Mouse (Mus musculus): ENCODE data around the gene Gipc3. TPM values are rescaled to one million over a fixed set of nuclear protein-coding genes. Genes with fewer than 3 reads are reported as not detected.
A peak's percentile ranks its signal among the peaks of the same experiment; 100 is the strongest.

The Gipc3 gene
- polyA plus RNA-seq, 1 experiment from 2014 or later = 0.04 TPM

GRCm38 (mm10) chr10:81325176-81325575 lies 17.9 kb downstream of the Gipc3 start:
- Histone ChIP-seq H3K9me3 (ENCODE audit: control insufficient read depth, low read length) (no peaks in the 10 kb centered on the region), H3K27ac (replicated peaks; ENCODE audit: low read depth, low read length) (no peak overlapping the region), H3K36me3 (ENCODE audit: control insufficient read depth, insufficient read depth, low read length) (peaks cover 52% of the 10 kb centered on the region), H3K4me2 (ENCODE audit: low read depth, low read length) (no peak overlapping the region), H3K9ac (ENCODE audit: low read depth, low read length) (no peak overlapping the region), H3K4me3 (ENCODE audit: low read depth, low read length) (no peak overlapping the region), H3K4me1 (ENCODE audit: control insufficient read depth, insufficient read depth, low read length) (peaks cover 21% of the 10 kb centered on the region), H3K27me3 (replicated peaks; ENCODE audit: control insufficient read depth, insufficient read depth, low read length) (no peaks in the 10 kb centered on the region)
- no peak for DNase-seq (ENCODE audit: low spot score)
- WGBS = 90% methylated on average over 21 of the region's 21 CpGs
- ATAC-seq (ENCODE audit: low read depth) = no peak

GRCm38 (mm10) chr10:81323791-81324530 lies 19.1 kb downstream of the Gipc3 start:
- Histone ChIP-seq H3K36me3 (ENCODE audit: control insufficient read depth, insufficient read depth, low read length) (peaks cover 52% of the 10 kb centered on the region), H3K27me3 (replicated peaks; ENCODE audit: control insufficient read depth, insufficient read depth, low read length) (no peaks in the 10 kb centered on the region), H3K4me3 (ENCODE audit: low read depth, low read length) (no peak overlapping the region), H3K4me2 (ENCODE audit: low read depth, low read length) (no peak overlapping the region), H3K4me1 (ENCODE audit: control insufficient read depth, insufficient read depth, low read length) (peaks cover 16% of the 10 kb centered on the region), H3K27ac (replicated peaks; ENCODE audit: low read depth, low read length) (no peak overlapping the region), H3K9ac (ENCODE audit: low read depth, low read length) (no peak overlapping the region), H3K9me3 (ENCODE audit: control insufficient read depth, low read length) (no peaks in the 10 kb centered on the region)
- no peak for DNase-seq (ENCODE audit: low spot score)
- ATAC-seq (ENCODE audit: low read depth) = no peak
- WGBS = 92% methylated on average over 18 of the region's 18 CpGs

GRCm38 (mm10) chr10:81323141-81323775 lies 19.8 kb downstream of the Gipc3 start:
- Histone ChIP-seq H3K4me1 (ENCODE audit: control insufficient read depth, insufficient read depth, low read length) (peaks cover 9% of the 10 kb centered on the region), H3K9ac (ENCODE audit: low read depth, low read length) (no peak overlapping the region), H3K4me2 (ENCODE audit: low read depth, low read length) (no peak overlapping the region), H3K9me3 (ENCODE audit: control insufficient read depth, low read length) (no peaks in the 10 kb centered on the region), H3K4me3 (ENCODE audit: low read depth, low read length) (no peak overlapping the region), H3K27ac (replicated peaks; ENCODE audit: low read depth, low read length) (no peak overlapping the region), H3K27me3 (replicated peaks; ENCODE audit: control insufficient read depth, insufficient read depth, low read length) (no peaks in the 10 kb centered on the region), H3K36me3 (ENCODE audit: control insufficient read depth, insufficient read depth, low read length) (peaks cover 59% of the 10 kb centered on the region)
- WGBS = 92% methylated on average over 23 of the region's 23 CpGs
- DNase-seq (ENCODE audit: low spot score) (no peak), ATAC-seq (ENCODE audit: low read depth) (no peak)

GRCm38 (mm10) chr10:81322444-81322843 lies 20.6 kb downstream of the Gipc3 start:
- peak overlapping the region; percentile 97; the same call in 1 of the 2 replicates for H3K4me3 ChIP-seq (ENCODE audit: low read depth, low read length)
- H3K27ac ChIP-seq (replicated peaks; ENCODE audit: low read depth, low read length) = no peak overlapping the region
- DNase-seq (ENCODE audit: low spot score) (no peak), ATAC-seq (ENCODE audit: low read depth) (no peak)
- peaks cover 67% of the 10 kb centered on the region for H3K36me3 ChIP-seq (ENCODE audit: control insufficient read depth, insufficient read depth, low read length)
- 95% methylated on average over 27 of the region's 27 CpGs for WGBS
- peaks cover 7% of the 10 kb centered on the region; the same call in 1 of the 2 replicates for H3K4me1 ChIP-seq (ENCODE audit: control insufficient read depth, insufficient read depth, low read length)
- H3K9me3 ChIP-seq (ENCODE audit: control insufficient read depth, low read length) = no peaks in the 10 kb centered on the region
- H3K4me2 ChIP-seq (ENCODE audit: low read depth, low read length) = peak overlapping the region; percentile 72; the same call in 1 of the 2 replicates
- H3K27me3 ChIP-seq (replicated peaks; ENCODE audit: control insufficient read depth, insufficient read depth, low read length) = no peaks in the 10 kb centered on the region
- peak overlapping the region; percentile 31 for H3K9ac ChIP-seq (ENCODE audit: low read depth, low read length)

- peak overlapping the region; percentile 92 for H3K9ac ChIP-seq (ENCODE audit: low read depth, low read length)
- no peaks in the 10 kb centered on the region for H3K9me3 ChIP-seq (ENCODE audit: control insufficient read depth, low read length)
- peak overlapping the region; percentile 72 for H3K4me2 ChIP-seq (ENCODE audit: low read depth, low read length)
- H3K27ac ChIP-seq (replicated peaks; ENCODE audit: low read depth, low read length) = peak overlapping the region; percentile 93
- no peaks in the 10 kb centered on the region for H3K27me3 ChIP-seq (replicated peaks; ENCODE audit: control insufficient read depth, insufficient read depth, low read length)
- peaks cover 12% of the 10 kb centered on the region; the same call in 1 of the 2 replicates for H3K4me1 ChIP-seq (ENCODE audit: control insufficient read depth, insufficient read depth, low read length)
- 2% methylated on average over 17 of the region's 20 CpGs for WGBS
- H3K36me3 ChIP-seq (ENCODE audit: control insufficient read depth, insufficient read depth, low read length) = peaks cover 58% of the 10 kb centered on the region
- no peak for DNase-seq (ENCODE audit: low spot score)
- peak overlapping the region; percentile 97 for H3K4me3 ChIP-seq (ENCODE audit: low read depth, low read length)
- ATAC-seq (ENCODE audit: low read depth) = no peak
These were observed 21.6 kb downstream of the Gipc3 start for GRCm38 (mm10) chr10:81321436-81321835.

GRCm38 (mm10) chr10:81320550-81321347 lies 22.3 kb downstream of the Gipc3 start, which contains the start of gene Cactin:
Cactin (plus strand) TSS chr10:81321103.
- WGBS = under 1% methylated on average over 57 of the region's 68 CpGs
- no peaks in the 10 kb centered on the region for H3K9me3 ChIP-seq (ENCODE audit: control insufficient read depth, low read length)
- no peaks in the 10 kb centered on the region for H3K27me3 ChIP-seq (replicated peaks; ENCODE audit: control insufficient read depth, insufficient read depth, low read length)
- H3K36me3 ChIP-seq (ENCODE audit: control insufficient read depth, insufficient read depth, low read length) = peaks cover 58% of the 10 kb centered on the region
- peaks cover 12% of the 10 kb centered on the region; the same call in 1 of the 2 replicates for H3K4me1 ChIP-seq (ENCODE audit: control insufficient read depth, insufficient read depth, low read length)
- peak within 1 kb of the TSS; percentile 97 for H3K4me3 ChIP-seq (ENCODE audit: low read depth, low read length)
- peak; percentile 93 for ATAC-seq (ENCODE audit: low read depth)
- H3K9ac ChIP-seq (ENCODE audit: low read depth, low read length) = peak within 1 kb of the TSS; percentile 92
- peak within 1 kb of the TSS; percentile 72 for H3K4me2 ChIP-seq (ENCODE audit: low read depth, low read length)
- peak; percentile 100 for DNase-seq (ENCODE audit: low spot score)
- peak within 1 kb of the TSS; percentile 93 for H3K27ac ChIP-seq (replicated peaks; ENCODE audit: low read depth, low read length)

GRCm38 (mm10) chr10:81319741-81320549 lies 23.1 kb downstream of the Gipc3 start:
- peaks cover 12% of the 10 kb centered on the region; the same call in 1 of the 2 replicates for H3K4me1 ChIP-seq (ENCODE audit: control insufficient read depth, insufficient read depth, low read length)
- no peaks in the 10 kb centered on the region for H3K27me3 ChIP-seq (replicated peaks; ENCODE audit: control insufficient read depth, insufficient read depth, low read length)
- no peaks in the 10 kb centered on the region for H3K9me3 ChIP-seq (ENCODE audit: control insufficient read depth, low read length)
- under 1% methylated on average over 38 of the region's 38 CpGs for WGBS
- peaks cover 58% of the 10 kb centered on the region for H3K36me3 ChIP-seq (ENCODE audit: control insufficient read depth, insufficient read depth, low read length)
- peak overlapping the region; percentile 97 for H3K4me3 ChIP-seq (ENCODE audit: low read depth, low read length)
- DNase-seq (ENCODE audit: low spot score) = peak; percentile 99
- no peak for ATAC-seq (ENCODE audit: low read depth)
- H3K4me2 ChIP-seq (ENCODE audit: low read depth, low read length) = peak overlapping the region; percentile 72
- peak overlapping the region; percentile 66 for H3K9ac ChIP-seq (ENCODE audit: low read depth, low read length)
- peak overlapping the region; percentile 93 for H3K27ac ChIP-seq (replicated peaks; ENCODE audit: low read depth, low read length)

GRCm38 (mm10) chr10:81319330-81319699 lies 23.8 kb downstream of the Gipc3 start:
- WGBS = 33% methylated on average over 8 of the region's 8 CpGs
- Histone ChIP-seq H3K4me1 (ENCODE audit: control insufficient read depth, insufficient read depth, low read length) (peaks cover 12% of the 10 kb centered on the region; the same call in 1 of the 2 replicates), H3K4me2 (ENCODE audit: low read depth, low read length) (peak overlapping the region; percentile 72), H3K9me3 (ENCODE audit: control insufficient read depth, low read length) (no peaks in the 10 kb centered on the region), H3K27ac (replicated peaks; ENCODE audit: low read depth, low read length) (peak overlapping the region; percentile 93), H3K27me3 (replicated peaks; ENCODE audit: control insufficient read depth, insufficient read depth, low read length) (no peaks in the 10 kb centered on the region), H3K9ac (ENCODE audit: low read depth, low read length) (peak overlapping the region; percentile 66), H3K4me3 (ENCODE audit: low read depth, low read length) (peak overlapping the region; percentile 97), H3K36me3 (ENCODE audit: control insufficient read depth, insufficient read depth, low read length) (peaks cover 58% of the 10 kb centered on the region)
- DNase-seq (ENCODE audit: low spot score) = no peak
- no peak for ATAC-seq (ENCODE audit: low read depth)

All from embryonic facial prominence, embryonic 14.5 days (tissue).